Mouse (Mus musculus): ENCODE measurements around the gene Timm10.

GRCm38 (mm10) chr2:84851130-84852040, 24.6 kb downstream of the Timm10 start:
- TF ChIP-seq POLR2A (IDR thresholded peaks at IDR 0.05; ENCODE audit: borderline replicate concordance, extremely low read depth, insufficient read depth, insufficient read length, poor library complexity, severe bottlenecking) (no peak), CTCF (IDR thresholded peaks at IDR 0.05; ENCODE audit: borderline replicate concordance, extremely low read depth, insufficient read depth, insufficient read length) (no peak)

Measured in brain, embryonic 14.5 days (tissue).